In genomic region chr9:63816540-63816939, GRCm38 (mm10) we compare ENCODE assay signal across 10 mouse cellular contexts. TPM values are rescaled to one million over a fixed set of nuclear protein-coding genes. Genes with fewer than 3 reads are reported as not detected.
A peak's percentile ranks its signal among the peaks of the same experiment; 100 is the strongest.
DNase-seq lines count a peak whose midpoint lies in the region; TF ChIP-seq lines count a peak whose summit lies in the region.
"Had no signal": no experiment of that assay in that cellular context is flagged by ENCODE, and none has a peak within 500 bp of the region (broad histone marks: within the 10 kb centered on the region; RNA-seq: fewer than 3 reads in every experiment).

No protein-coding gene starts in this region.

- no peak overlapping the region for H3K27ac ChIP-seq in layer of hippocampus, adult 2 months
- H3K27ac ChIP-seq in bone marrow macrophage, adult 2 months (ENCODE audit: insufficient read depth, low read depth, low read length) = no peak overlapping the region
- H3K27ac ChIP-seq: lung, embryonic 15.5 days had no signal

- no peak overlapping the region for H3K4me3 ChIP-seq in layer of hippocampus, adult 2 months
- H3K4me3 ChIP-seq in bone marrow macrophage, adult 2 months (ENCODE audit: insufficient read depth, low read length) = no peak overlapping the region
- H3K4me3 ChIP-seq: lung, embryonic 15.5 days had no signal

- peak; percentile 69 for TF ChIP-seq CTCF in layer of hippocampus, adult 2 months (conservative IDR thresholded peaks at IDR 0.05)
- TF ChIP-seq CTCF in bone marrow macrophage, adult 2 months (IDR thresholded peaks at IDR 0.05; ENCODE audit: low read depth, low read length) = peak; percentile 60

- no peaks in the 10 kb centered on the region for H3K4me1 ChIP-seq in bone marrow macrophage, adult 2 months (ENCODE audit: control insufficient read depth, insufficient read depth, low read length)
- H3K4me1 ChIP-seq: lung, embryonic 15.5 days had no signal

- TF ChIP-seq POLR2A in bone marrow macrophage, adult 2 months (IDR thresholded peaks at IDR 0.05; ENCODE audit: borderline replicate concordance, low read depth, low read length) = no peak

- no peak for DNase-seq in layer of hippocampus, adult 2 months (ENCODE audit: low spot score in 2 of 2)
- DNase-seq in layer of hippocampus, adult 9-11 months = no peak
- DNase-seq in ES-CJ7 (ENCODE audit: low read depth, low spot score) (peak; percentile 46), MN1 (ENCODE audit: low spot score) (no peak)
- peak; percentile 31 to 79 for DNase-seq in spleen, postnatal 4 days (ENCODE audit: low spot score in 2 of 2)
- no peak for DNase-seq in right cerebral cortex, postnatal 36 days (ENCODE audit: low spot score in 2 of 2)
- DNase-seq in gastrocnemius, adult 8-10 months (ENCODE audit: low spot score in 2 of 2) = no peak
- DNase-seq: cerebellum, adult 11 months had no signal

RNA-seq across cellular contexts. Expression of gene Smad3, which starts 58.7 kb away (rescaled TPM):
- 10 to 100 TPM; 48.7 to 49.6 TPM for total RNA-seq in layer of hippocampus, adult 2 months (2021)
- polyA plus RNA-seq in bone marrow macrophage, adult 2 months (2012; ENCODE audit: insufficient read depth, insufficient read length, missing spikeins) = 6.5 and 6.9 TPM in 2 replicates
- 10 to 100 TPM; 44.2 to 62.0 (median 46.1) TPM for total RNA-seq in gastrocnemius, adult 8-10 months (2022)

Comparison
In these comparisons a context has a peak if more than half of its experiments do, and no peak if none do; other contexts are left out.
1. DNase-seq: peak in ES-CJ7 (single experiment) and spleen, postnatal 4 days (2 of 2); none in layer of hippocampus, adult 2 months (0 of 2), layer of hippocampus, adult 9-11 months (single experiment), MN1 (single experiment), right cerebral cortex, postnatal 36 days (0 of 2) and gastrocnemius, adult 8-10 months (0 of 2).